Mouse (Mus musculus) c-Kit-negative CD71-positive TER-119-positive erythroid progenitor cells, embryonic 14.5 days (primary cell): Measurements from ENCODE around the gene Clca3a1.
"Not testable (repeated sequence)": the region's sequence is repeated elsewhere in the genome, so short reads cannot be mapped to it uniquely, and the experiment has no call there.

ENCODE experiments used
- DNase-seq: peaks from one replicate; pipeline ENCODE4 v3.0.0-alpha.2; 2013; ENCODE audit warnings: low read depth, low spot score

The Clca3a1 gene

GRCm38 (mm10) chr3:144760592-144761309 lies at the start of gene Clca3a1:
Gene Clca3a1 (minus strand): TSS chr3:144760977.
- no peak for DNase-seq

- not testable (repeated sequence) for DNase-seq
Observed at GRCm38 (mm10) chr3:144808153-144808925, 47.6 kb upstream of the Clca3a1 start.

GRCm38 (mm10) chr3:144806626-144807025 lies 45.8 kb upstream of the Clca3a1 start:
- DNase-seq = not testable (repeated sequence)

- no peak for DNase-seq
Observed at GRCm38 (mm10) chr3:144801861-144802260, 41.1 kb upstream of the Clca3a1 start.

- no peak for DNase-seq
Observed at GRCm38 (mm10) chr3:144785181-144786148, 24.7 kb upstream of the Clca3a1 start.

- DNase-seq = no peak
Observed at GRCm38 (mm10) chr3:144765161-144765560, 4.4 kb upstream of the Clca3a1 start.

- no peak for DNase-seq
Observed at GRCm38 (mm10) chr3:144761454-144761853, 677 bp upstream of the Clca3a1 start.

- no peak for DNase-seq
Observed at GRCm38 (mm10) chr3:144759719-144760118, 1.1 kb downstream of the Clca3a1 start.

GRCm38 (mm10) chr3:144756103-144756502 lies 4.7 kb downstream of the Clca3a1 start:
- not testable (repeated sequence) for DNase-seq

- DNase-seq = peak; percentile 21
Observed at GRCm38 (mm10) chr3:144753120-144753519, 7.7 kb downstream of the Clca3a1 start.

- not testable (repeated sequence) for DNase-seq
Observed at GRCm38 (mm10) chr3:144749062-144749963, 11.5 kb downstream of the Clca3a1 start.

GRCm38 (mm10) chr3:144747706-144748105 lies 13.1 kb downstream of the Clca3a1 start:
- not testable (repeated sequence) for DNase-seq

GRCm38 (mm10) chr3:144738396-144738795 lies 22.4 kb downstream of the Clca3a1 start:
- DNase-seq = not testable (repeated sequence)

- no peak for DNase-seq
Observed at GRCm38 (mm10) chr3:144736831-144737230, 23.9 kb downstream of the Clca3a1 start.

- DNase-seq = peak; percentile 50
Observed at GRCm38 (mm10) chr3:144723455-144723854, 37.3 kb downstream of the Clca3a1 start.

GRCm38 (mm10) chr3:144722566-144722965 lies 38.2 kb downstream of the Clca3a1 start:
- not testable (repeated sequence) for DNase-seq

- no peak for DNase-seq
Observed at GRCm38 (mm10) chr3:144721860-144722256, 38.9 kb downstream of the Clca3a1 start.

- DNase-seq = peak; percentile 25
Observed at GRCm38 (mm10) chr3:144721077-144721859, 39.5 kb downstream of the Clca3a1 start.

- peak; percentile 91 for DNase-seq
Observed at GRCm38 (mm10) chr3:144719901-144720747, 40.7 kb downstream of the Clca3a1 start, which contains the start of gene Sh3glb1. Gene Sh3glb1 (minus strand): TSS chr3:144720335.
